Comparison of ENCODE assay signal across 11 mouse cellular contexts in genomic region chr1:182427426-182427825, GRCm38 (mm10). TPM values are rescaled to one million over a fixed set of nuclear protein-coding genes. Genes with fewer than 3 reads are reported as not detected.
DNase-seq lines count a peak whose midpoint lies in the region; ATAC-seq and TF ChIP-seq lines count a peak whose summit lies in the region.
"Had no signal": no experiment of that assay in that cellular context is flagged by ENCODE, and none has a peak within 500 bp of the region (broad histone marks: within the 10 kb centered on the region; RNA-seq: fewer than 3 reads in every experiment).

No protein-coding gene starts in this region.

- no peak overlapping the region for H3K9ac ChIP-seq in kidney, embryonic 16.5 days (replicated peaks; ENCODE audit: low read length)
- H3K9ac ChIP-seq in heart, embryonic 15.5 days: no peak overlapping the region
- no peak overlapping the region for H3K9ac ChIP-seq in lung, embryonic 14.5 days
- H3K9ac ChIP-seq in intestine, embryonic 15.5 days: no peak overlapping the region
- H3K9ac ChIP-seq: limb, embryonic 13.5 days had no signal

- no peak overlapping the region for H3K4me3 ChIP-seq in kidney, embryonic 16.5 days (ENCODE audit: low read length)
- no peak overlapping the region for H3K4me3 ChIP-seq in heart, embryonic 15.5 days
- H3K4me3 ChIP-seq in lung, embryonic 14.5 days (ENCODE audit: low read depth, low read length): no peak overlapping the region
- H3K4me3 ChIP-seq in intestine, embryonic 15.5 days (replicated peaks): no peak overlapping the region
- H3K4me3 ChIP-seq: embryonic facial prominence, embryonic 10.5 days; limb, embryonic 13.5 days had no signal

- DNase-seq in kidney, adult 11 months: peak; percentile 44
- peak; percentile 21 for DNase-seq in adrenal gland, postnatal 25 days
- DNase-seq in lung, embryonic 14.5 days: peak; percentile 44
- DNase-seq in right cerebral cortex, postnatal 36 days (ENCODE audit: low spot score in 2 of 2): no peak

- peaks cover 20% of the 10 kb centered on the region for H3K4me1 ChIP-seq in kidney, embryonic 16.5 days (ENCODE audit: insufficient read depth, low read length)
- H3K4me1 ChIP-seq in heart, embryonic 15.5 days (replicated peaks): peaks cover 28% of the 10 kb centered on the region
- no peaks in the 10 kb centered on the region for H3K4me1 ChIP-seq in lung, embryonic 14.5 days (ENCODE audit: insufficient read depth)
- H3K4me1 ChIP-seq in intestine, embryonic 15.5 days (replicated peaks): peaks cover 8% of the 10 kb centered on the region

- no peaks in the 10 kb centered on the region for H3K27me3 ChIP-seq in kidney, embryonic 16.5 days (ENCODE audit: insufficient read depth, low read length)
- no peaks in the 10 kb centered on the region for H3K27me3 ChIP-seq in heart, embryonic 15.5 days
- no peaks in the 10 kb centered on the region for H3K27me3 ChIP-seq in lung, embryonic 14.5 days (ENCODE audit: insufficient read depth, low read length)
- no peaks in the 10 kb centered on the region for H3K27me3 ChIP-seq in intestine, embryonic 15.5 days (replicated peaks)
- H3K27me3 ChIP-seq: limb, embryonic 13.5 days had no signal

- H3K36me3 ChIP-seq in kidney, embryonic 16.5 days (ENCODE audit: insufficient read depth, low read length): peaks cover 25% of the 10 kb centered on the region
- H3K36me3 ChIP-seq in heart, embryonic 15.5 days: peaks cover 17% of the 10 kb centered on the region
- peaks cover 25% of the 10 kb centered on the region for H3K36me3 ChIP-seq in lung, embryonic 14.5 days (ENCODE audit: insufficient read depth)
- 0 out of 2 replicates have a peak, but pooled peaks cover 5% of the 10 kb centered on the region for H3K36me3 ChIP-seq in intestine, embryonic 15.5 days

- H3K4me2 ChIP-seq in kidney, embryonic 16.5 days (replicated peaks; ENCODE audit: low read depth, low read length): no peak overlapping the region
- no peak overlapping the region for H3K4me2 ChIP-seq in heart, embryonic 15.5 days
- H3K4me2 ChIP-seq in lung, embryonic 14.5 days: no peak overlapping the region
- H3K4me2 ChIP-seq in intestine, embryonic 15.5 days (replicated peaks): no peak overlapping the region
- H3K4me2 ChIP-seq: limb, embryonic 13.5 days had no signal

- H3K9me3 ChIP-seq in kidney, embryonic 16.5 days (ENCODE audit: low read length): no peaks in the 10 kb centered on the region
- H3K9me3 ChIP-seq in heart, embryonic 15.5 days (replicated peaks): no peaks in the 10 kb centered on the region
- no peaks in the 10 kb centered on the region for H3K9me3 ChIP-seq in lung, embryonic 14.5 days (ENCODE audit: low read depth, low read length)
- no peaks in the 10 kb centered on the region for H3K9me3 ChIP-seq in intestine, embryonic 15.5 days
- H3K9me3 ChIP-seq: embryonic facial prominence, embryonic 10.5 days; limb, embryonic 13.5 days had no signal

- ATAC-seq in kidney, embryonic 16.5 days (ENCODE audit: low FRiP score, low TSS enrichment): no peak
- no peak for ATAC-seq in heart, embryonic 15.5 days (replicated peaks; ENCODE audit: insufficient number of reproducible peaks, insufficient read depth, low FRiP score, low read depth)
- no peak for ATAC-seq in lung, embryonic 14.5 days (ENCODE audit: insufficient read depth)
- no peak for ATAC-seq in megakaryocyte-erythroid progenitor cell, adult 5-6 weeks (replicated peaks; ENCODE audit: low FRiP score, low TSS enrichment, poor library complexity, severe bottlenecking)
- ATAC-seq in intestine, embryonic 15.5 days: no peak
- ATAC-seq: midbrain, embryonic 16.5 days had no signal

- 50% methylated on average over 1 of the region's 1 CpGs for WGBS in kidney, embryonic 16.5 days
- WGBS in heart, embryonic 15.5 days: 32% methylated on average over 1 of the region's 1 CpGs
- WGBS in lung, embryonic 14.5 days: 68% methylated on average over 1 of the region's 1 CpGs
- WGBS in intestine, embryonic 15.5 days: 69% methylated on average over 1 of the region's 1 CpGs

- TF ChIP-seq CTCF in lung, embryonic 14.5 days (IDR thresholded peaks at IDR 0.05; ENCODE audit: low read depth): no peak

- H3K27ac ChIP-seq in kidney, embryonic 16.5 days (ENCODE audit: low read length): no peak overlapping the region
- H3K27ac ChIP-seq in heart, embryonic 15.5 days: peak overlapping the region; percentile 1; the same call in 1 of the 2 replicates
- no peak overlapping the region for H3K27ac ChIP-seq in lung, embryonic 14.5 days (ENCODE audit: low read depth)
- no peak overlapping the region for H3K27ac ChIP-seq in intestine, embryonic 15.5 days
- H3K27ac ChIP-seq: embryonic facial prominence, embryonic 10.5 days; limb, embryonic 13.5 days had no signal

RNA-seq across cellular contexts. Expression of gene Trp53bp2, which starts 18.5 kb away (rescaled TPM):
- 26.2 and 30.0 TPM in 2 replicates for polyA plus RNA-seq in kidney, embryonic 16.5 days (2015; fragmentation: Nextera tagmentation; extraction: Ambion mirVana)
- total RNA-seq in adrenal gland, postnatal 25 days (2021): 21.7 and 25.2 TPM in 2 replicates
- polyA plus RNA-seq in heart, embryonic 15.5 days (2015; fragmentation: Nextera tagmentation; extraction: Ambion mirVana): 12.0 and 15.5 TPM in 2 replicates
- 29.0 and 29.1 TPM in 2 replicates for polyA plus RNA-seq in lung, embryonic 14.5 days (2014; fragmentation: Nextera tagmentation; extraction: Ambion mirVana)
- 8.2 and 8.8 TPM in 2 replicates for total RNA-seq in megakaryocyte-erythroid progenitor cell, adult 5-6 weeks (2014; fragmentation: Nextera tagmentation)
- total RNA-seq in megakaryocyte-erythroid progenitor cell, adult 5-6 weeks (2017): 6.2 and 7.5 TPM in 2 replicates
- polyA plus RNA-seq in intestine, embryonic 15.5 days (2015; fragmentation: Nextera tagmentation; extraction: Ambion mirVana): 20.3 and 22.6 TPM in 2 replicates

Comparison
In these comparisons a context has a peak if more than half of its experiments do, and no peak if none do; other contexts are left out.
1. DNase-seq: peak in kidney, adult 11 months (single experiment), adrenal gland, postnatal 25 days (single experiment) and lung, embryonic 14.5 days (single experiment); none in right cerebral cortex, postnatal 36 days (0 of 2).